Mouse (Mus musculus): ENCODE results near the gene Il24. TPM values are rescaled to one million over a fixed set of nuclear protein-coding genes. Genes with fewer than 3 reads are reported as not detected.

Gene Il24
- not detected for total RNA-seq (2022)

DNA sequence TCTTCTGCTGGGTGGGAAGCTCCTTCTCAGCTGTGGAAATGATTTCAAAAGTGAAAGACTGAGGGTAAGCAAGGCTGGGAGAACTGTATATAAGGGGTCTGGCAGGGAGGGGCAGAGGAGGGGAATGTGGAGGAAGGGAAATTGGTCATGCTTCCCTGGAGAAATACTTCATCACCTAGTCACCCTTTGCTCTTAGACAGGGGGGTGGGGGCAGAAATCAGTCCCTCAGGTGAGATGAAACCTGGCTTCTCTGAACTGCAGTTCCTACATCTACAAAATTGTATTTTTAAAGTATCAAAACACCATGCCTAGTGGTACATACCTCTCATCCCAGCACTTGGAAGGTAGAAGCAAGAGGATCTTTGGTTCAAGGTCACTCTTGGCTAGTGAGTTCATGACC is at the start of gene Il24:
Gene Il24 (minus strand): TSS at position 101 of the 400 bp plus-strand sequence.
- DNase-seq (ENCODE audit: low spot score in 2 of 2), result no peak

DNA sequence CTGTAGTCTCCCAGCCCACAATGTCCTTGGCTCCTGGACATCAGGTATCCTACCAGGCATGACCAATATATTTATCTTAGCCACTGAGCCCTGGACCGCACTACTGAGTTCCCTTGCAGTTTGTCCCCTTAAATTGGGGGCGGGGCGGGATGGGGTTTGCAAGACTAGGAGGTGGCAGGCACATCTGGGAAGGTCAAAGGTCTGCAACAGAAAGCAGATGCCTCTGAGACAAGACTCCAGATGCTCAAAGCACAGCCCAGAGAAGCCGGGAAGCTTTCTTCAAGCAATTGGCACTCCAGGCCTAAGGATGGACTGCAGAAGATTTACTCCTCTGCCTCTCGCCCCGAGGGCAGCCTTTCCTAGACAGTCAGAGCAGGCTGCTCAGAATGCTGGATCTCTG is 49.1 kb upstream of the Il24 start:
- no peak for DNase-seq (ENCODE audit: low spot score in 2 of 2)

- DNase-seq (ENCODE audit: low spot score in 2 of 2), result no peak
These were observed 39.2 kb upstream of the Il24 start for GRCm38 (mm10) chr1:130926484-130926883.

- no peak for DNase-seq (ENCODE audit: low spot score in 2 of 2)
These were observed 31.2 kb upstream of the Il24 start for GRCm38 (mm10) chr1:130918323-130918980.

DNA sequence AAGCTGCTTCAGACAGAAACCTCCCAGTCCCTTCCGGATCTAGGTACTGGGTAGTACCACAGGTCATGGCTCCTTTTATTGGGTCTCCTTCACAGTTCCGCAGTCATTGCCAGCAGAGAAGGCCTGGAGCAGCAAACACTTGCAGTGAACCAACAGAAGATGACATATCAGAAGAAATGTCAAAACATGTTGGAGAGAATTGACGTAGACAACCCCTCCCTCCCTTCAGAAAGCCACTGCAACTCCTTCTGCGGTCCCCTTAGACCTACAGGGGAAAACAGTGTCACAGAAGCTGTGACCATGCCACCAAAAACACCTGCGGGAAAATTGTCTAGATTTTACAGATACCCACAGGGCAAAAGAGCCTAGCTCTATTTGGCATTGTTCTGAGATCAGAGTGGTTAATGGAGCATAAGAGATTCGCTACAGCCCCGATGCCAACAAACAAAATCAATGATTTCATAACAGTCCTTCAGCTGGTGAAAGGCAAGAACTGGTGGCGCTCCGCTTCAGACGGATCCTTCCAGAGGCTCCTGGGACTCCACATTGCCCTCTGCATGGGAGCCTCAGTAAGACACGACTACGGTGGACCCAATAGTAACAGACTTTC is 24.3 kb upstream of the Il24 start, which contains the start of gene Il20:
Gene Il20 (minus strand): TSS at position 51 of the 610 bp plus-strand sequence.
- no peak for DNase-seq (ENCODE audit: low spot score in 2 of 2)

DNA sequence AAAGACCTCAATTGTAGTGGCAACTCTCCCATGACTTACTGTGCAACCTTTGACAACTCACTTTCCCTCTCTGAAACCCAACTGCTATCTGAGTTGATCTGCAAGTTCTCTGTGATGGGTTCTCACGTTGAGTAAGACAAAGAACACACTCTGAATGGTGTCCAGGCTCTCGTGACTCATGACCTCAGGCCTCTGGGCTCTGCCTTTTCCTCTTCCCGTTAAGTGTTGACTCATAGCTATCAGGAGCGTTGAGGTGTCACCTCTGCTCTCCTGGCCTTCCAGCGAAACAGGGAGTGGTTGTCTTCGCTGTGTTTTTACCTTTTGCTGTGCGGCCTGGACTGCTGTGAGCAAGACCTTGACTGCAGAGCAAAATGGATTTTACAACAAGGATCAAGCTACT is 15.3 kb upstream of the Il24 start:
- DNase-seq (ENCODE audit: low spot score in 2 of 2), result no peak

DNA sequence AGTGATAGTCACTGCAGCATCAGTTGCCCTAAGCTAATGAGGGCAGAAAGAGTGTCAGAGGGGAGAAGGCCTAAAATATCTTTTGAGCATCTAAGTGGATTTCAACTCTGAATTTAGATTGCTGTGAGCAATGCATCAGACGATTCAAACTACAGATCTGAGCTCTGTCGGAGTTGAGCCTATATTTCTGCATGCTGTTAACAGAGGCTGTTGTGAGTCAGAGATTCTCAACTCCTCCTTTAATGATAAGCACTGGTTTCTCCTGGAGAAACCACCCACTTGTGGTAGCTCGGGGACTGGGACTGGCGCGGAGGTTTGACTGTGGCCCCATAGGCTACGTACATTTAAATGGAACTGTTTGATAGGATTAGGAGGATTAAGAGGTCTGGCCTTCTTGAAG is 7.2 kb upstream of the Il24 start:
- no peak for DNase-seq (ENCODE audit: low spot score in 2 of 2)

DNA sequence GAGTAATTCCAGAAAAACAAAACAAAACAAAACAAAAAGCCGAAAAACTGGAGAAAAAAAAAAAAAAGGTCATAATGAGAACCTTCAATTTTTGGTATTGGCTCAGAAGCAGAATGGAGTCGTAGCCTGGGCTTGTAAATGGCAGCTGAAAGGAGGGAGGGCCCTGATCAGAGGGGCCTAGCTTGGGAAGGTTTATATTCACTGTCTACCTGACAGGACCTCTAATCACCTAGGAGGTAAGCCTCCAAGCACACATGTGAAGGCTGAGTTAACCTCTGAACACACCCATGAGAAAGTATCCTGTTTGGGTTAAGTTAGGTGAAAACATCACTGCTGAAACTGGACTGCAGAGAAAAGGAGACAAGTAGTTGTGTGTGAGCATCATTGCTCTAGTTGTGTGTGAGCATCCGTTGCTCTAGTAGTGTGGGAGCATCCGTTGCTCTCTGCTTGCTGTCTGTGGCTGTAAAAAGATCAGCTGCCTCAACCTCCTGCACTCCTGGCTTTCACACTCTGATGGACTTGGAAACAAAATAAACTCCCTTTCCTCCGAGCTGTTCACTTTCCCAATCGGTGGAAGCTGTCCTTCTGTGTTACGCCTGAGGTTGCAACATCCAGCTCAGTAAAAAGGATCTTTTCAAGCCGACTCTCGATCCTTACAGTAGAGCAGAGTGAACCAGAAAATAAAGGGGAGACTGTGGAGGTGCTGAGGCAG is 6.2 kb upstream of the Il24 start:
- no peak for DNase-seq (ENCODE audit: low spot score in 2 of 2)

- DNase-seq (ENCODE audit: low spot score in 2 of 2), result no peak
These were observed 5.2 kb upstream of the Il24 start for GRCm38 (mm10) chr1:130892446-130892845.

- no peak for DNase-seq (ENCODE audit: low spot score in 2 of 2)
These were observed 4.1 kb downstream of the Il24 start for GRCm38 (mm10) chr1:130883146-130883545.

DNA sequence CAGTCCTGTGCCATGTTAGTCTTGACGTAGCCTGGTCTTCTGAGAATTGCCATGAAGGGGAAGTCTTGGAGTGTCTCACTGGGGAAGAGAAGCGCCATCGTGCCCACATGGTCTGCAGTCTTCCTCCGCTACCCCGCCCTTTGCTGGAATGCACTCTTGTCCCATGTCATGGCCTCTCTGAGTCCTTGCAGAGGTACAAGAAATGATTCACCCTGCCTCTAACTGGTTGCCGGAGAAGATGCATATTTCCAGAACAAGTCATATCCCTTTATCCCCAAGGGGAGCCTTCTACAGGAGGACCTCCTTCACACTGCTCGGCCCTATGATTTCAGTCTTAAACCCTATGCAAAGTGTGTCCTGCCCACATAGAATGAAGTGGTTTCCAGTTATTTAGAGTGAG is 7.3 kb downstream of the Il24 start:
- no peak for DNase-seq (ENCODE audit: low spot score in 2 of 2)

GRCm38 (mm10) chr1:130877889-130878614 is 9.2 kb downstream of the Il24 start:
- DNase-seq (ENCODE audit: low spot score in 2 of 2), result no peak

GRCm38 (mm10) chr1:130876931-130877509 is 10.2 kb downstream of the Il24 start:
- DNase-seq (ENCODE audit: low spot score in 2 of 2), result no peak

- DNase-seq (ENCODE audit: low spot score in 2 of 2), result no peak
These were observed 11.3 kb downstream of the Il24 start for GRCm38 (mm10) chr1:130875910-130876309.

GRCm38 (mm10) chr1:130875139-130875538 is 12.1 kb downstream of the Il24 start:
- DNase-seq (ENCODE audit: low spot score in 2 of 2), result no peak

DNA sequence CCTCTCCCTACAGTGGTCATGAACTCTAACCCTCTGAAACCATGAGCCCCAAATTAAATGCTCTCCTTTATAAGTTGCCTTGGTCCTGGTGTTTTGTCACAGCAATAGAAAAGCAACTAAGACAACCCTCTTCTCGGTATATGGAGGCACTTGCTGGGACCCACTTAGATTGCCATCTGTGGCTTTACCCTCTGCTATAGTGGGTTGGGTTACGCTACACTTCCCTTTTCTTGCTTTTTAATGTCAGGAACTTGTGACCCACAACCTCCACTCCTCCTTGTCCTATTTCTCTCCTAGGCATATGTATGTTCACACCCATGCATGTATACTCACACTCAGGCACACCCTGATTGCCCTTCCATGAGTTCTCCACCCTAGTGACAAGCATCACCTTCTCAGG is 14.3 kb downstream of the Il24 start:
- DNase-seq (ENCODE audit: low spot score in 2 of 2), result no peak

DNA sequence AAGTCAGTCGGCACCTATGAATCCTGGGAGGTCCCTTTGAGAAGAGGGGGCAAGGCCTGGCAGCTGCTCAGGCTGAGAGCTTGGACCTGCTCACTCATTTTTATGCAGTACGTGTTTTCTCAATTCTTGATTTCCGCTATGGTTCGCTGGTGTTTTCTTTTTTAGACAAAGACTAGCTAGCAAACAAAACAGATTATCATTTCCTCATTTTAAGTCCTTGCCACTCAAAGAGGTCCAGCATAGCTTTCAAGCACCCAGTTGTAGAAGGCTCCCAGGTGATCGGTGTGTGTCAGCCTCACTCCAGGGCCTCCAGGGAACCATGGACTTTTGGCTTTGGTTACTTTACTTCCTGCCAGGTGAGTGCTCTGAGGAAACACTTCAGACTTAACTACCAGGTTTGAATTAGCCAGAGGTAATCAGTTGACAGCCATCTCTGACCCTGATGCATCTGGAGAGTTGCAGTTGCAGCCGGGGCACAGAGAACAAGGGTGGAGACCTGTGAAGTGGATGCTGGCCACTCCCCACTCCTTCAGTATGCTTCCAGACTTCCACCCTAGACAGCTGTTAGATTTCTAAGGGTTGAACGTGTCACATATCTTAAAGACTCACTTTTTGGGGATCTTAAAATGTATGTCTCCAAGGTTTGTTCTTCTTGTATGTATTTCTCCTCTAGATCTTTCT is 21.6 kb downstream of the Il24 start, which contains the start of gene Fcmr:
Gene Fcmr (plus strand): TSS at position 129 of the 681 bp plus-strand sequence.
- DNase-seq (ENCODE audit: low spot score in 2 of 2), result no peak

DNA sequence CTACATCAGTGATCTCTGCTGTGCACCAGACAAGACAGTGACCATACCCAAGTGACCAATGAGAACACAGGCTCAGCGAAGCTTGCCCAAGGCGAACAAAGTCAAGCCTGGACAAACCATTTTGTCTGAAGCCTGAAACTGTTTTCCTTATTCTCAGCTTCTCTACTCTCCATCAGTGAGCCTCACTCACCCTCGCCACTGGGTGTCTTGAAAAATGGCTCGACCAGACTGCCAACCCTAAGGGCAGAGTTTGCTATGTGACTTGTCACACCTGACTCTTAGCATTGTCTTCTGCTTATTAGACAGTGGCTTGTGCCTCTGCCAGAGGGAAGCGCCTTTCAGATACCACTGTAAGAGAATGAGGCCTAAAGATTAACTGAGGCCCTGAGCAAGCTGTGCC is 22.5 kb downstream of the Il24 start:
- no peak for DNase-seq (ENCODE audit: low spot score in 2 of 2)

GRCm38 (mm10) chr1:130864238-130864637 is 23.0 kb downstream of the Il24 start:
- DNase-seq (ENCODE audit: low spot score in 2 of 2), result no peak

GRCm38 (mm10) chr1:130857456-130857855 is 29.8 kb downstream of the Il24 start:
- DNase-seq (ENCODE audit: low spot score in 2 of 2), result no peak

- no peak for DNase-seq (ENCODE audit: low spot score in 2 of 2)
These were observed 31.5 kb downstream of the Il24 start for GRCm38 (mm10) chr1:130855723-130856122.

All from gastrocnemius, adult 8-10 months (tissue).